Mouse (Mus musculus): ENCODE measurements around the gene Gm28635. TPM values are rescaled to one million over a fixed set of nuclear protein-coding genes. Genes with fewer than 3 reads are reported as not detected.
"Not testable (repeated sequence)": the region's sequence is repeated elsewhere in the genome, so short reads cannot be mapped to it uniquely, and the experiment has no call there.

Gm28635 gene
- polyA plus RNA-seq, 1 experiment from 2014 or later, result not detected

- Histone ChIP-seq H3K27me3 (no peaks in the 10 kb centered on the region), H3K4me1 (peaks cover 18% of the 10 kb centered on the region), H3K4me3 (peak within 1 kb of the TSS; percentile 99), H3K4me2 (peak within 1 kb of the TSS; percentile 62), H3K27ac (peak within 1 kb of the TSS; percentile 73; the same call in 1 of the 2 replicates), H3K9ac (peak within 1 kb of the TSS; percentile 91), H3K9me3 (no peaks in the 10 kb centered on the region), H3K36me3 (peaks cover 31% of the 10 kb centered on the region)
- WGBS, result 13% methylated on average over 8 of the region's 8 CpGs
- ATAC-seq (ENCODE audit: insufficient number of reproducible peaks, insufficient read depth, low FRiP score, low TSS enrichment, low read depth), result no peak
These were observed 1.2 kb upstream of the Gm28635 start, which contains the start of gene Tmx2 for GRCm38 (mm10) chr2:84679016-84679415. Gene Tmx2, minus strand, starts transcription at chr2:84679140.

GRCm38 (mm10) chr2:84677270-84677967 is 422 bp downstream of the Gm28635 start:
- Histone ChIP-seq H3K27ac (no peak overlapping the region), H3K27me3 (no peaks in the 10 kb centered on the region), H3K9ac (peak overlapping the region; percentile 71), H3K4me2 (peak overlapping the region; percentile 78), H3K4me1 (peaks cover 18% of the 10 kb centered on the region), H3K4me3 (peak overlapping the region; percentile 99), H3K9me3 (no peaks in the 10 kb centered on the region), H3K36me3 (peaks cover 39% of the 10 kb centered on the region)
- no peak; the same call in 1 of the 2 replicates for ATAC-seq (ENCODE audit: insufficient number of reproducible peaks, insufficient read depth, low FRiP score, low TSS enrichment, low read depth)
- 12% methylated on average over 22 of the region's 22 CpGs for WGBS

- Histone ChIP-seq H3K36me3 (peaks cover 47% of the 10 kb centered on the region), H3K4me2 (peak overlapping the region; percentile 71), H3K4me1 (peaks cover 18% of the 10 kb centered on the region)
- not testable (repeated sequence) for H3K27ac ChIP-seq; H3K9ac ChIP-seq; H3K9me3 ChIP-seq; H3K4me3 ChIP-seq; ATAC-seq (ENCODE audit: insufficient number of reproducible peaks, insufficient read depth, low FRiP score, low TSS enrichment, low read depth); H3K27me3 ChIP-seq
- 57% methylated on average over 4 of the region's 5 CpGs for WGBS
These were observed 6.3 kb downstream of the Gm28635 start for GRCm38 (mm10) chr2:84671535-84671934.

- H3K4me1 ChIP-seq, result peaks cover 14% of the 10 kb centered on the region
- H3K9me3 ChIP-seq, result no peaks in the 10 kb centered on the region
- H3K27ac ChIP-seq, result peak within 1 kb of the TSS; percentile 95
- no peaks in the 10 kb centered on the region for H3K27me3 ChIP-seq
- H3K4me3 ChIP-seq, result peak within 1 kb of the TSS; percentile 91
- peak; percentile 94 for ATAC-seq (ENCODE audit: insufficient number of reproducible peaks, insufficient read depth, low FRiP score, low TSS enrichment, low read depth)
- under 1% methylated on average over 20 of the region's 20 CpGs for WGBS
- H3K36me3 ChIP-seq, result peaks cover 41% of the 10 kb centered on the region
- peak within 1 kb of the TSS; percentile 96 for H3K9ac ChIP-seq
- H3K4me2 ChIP-seq, result peak within 1 kb of the TSS; percentile 71
These were observed 7.3 kb downstream of the Gm28635 start, which contains the start of gene Selenoh for GRCm38 (mm10) chr2:84670569-84670933. Gene Selenoh, minus strand, starts transcription at chr2:84670770.

- H3K4me2 ChIP-seq, result peak overlapping the region; percentile 71
- peaks cover 37% of the 10 kb centered on the region for H3K36me3 ChIP-seq
These were observed 7.8 kb downstream of the Gm28635 start for GRCm38 (mm10) chr2:84669828-84670568.

GRCm38 (mm10) chr2:84666081-84666480 is 11.8 kb downstream of the Gm28635 start:
- Histone ChIP-seq H3K36me3 (peaks cover 14% of the 10 kb centered on the region), H3K9me3 (no peaks in the 10 kb centered on the region), H3K4me1 (peaks cover 12% of the 10 kb centered on the region), H3K27ac (0 out of 2 replicates have a peak overlapping the region, but pooled peaks have one; percentile 48), H3K4me3 (no peak overlapping the region), H3K9ac (no peak overlapping the region), H3K27me3 (no peaks in the 10 kb centered on the region), H3K4me2 (no peak overlapping the region)
- ATAC-seq (ENCODE audit: insufficient number of reproducible peaks, insufficient read depth, low FRiP score, low TSS enrichment, low read depth), result no peak
- WGBS, result 64% methylated on average over 12 of the region's 12 CpGs

More at GRCm38 (mm10) chr2:84669828-84670568, 7.8 kb downstream of the Gm28635 start:
- H3K9ac ChIP-seq, result peak overlapping the region; percentile 96
- peak overlapping the region; percentile 95 for H3K27ac ChIP-seq
- no peaks in the 10 kb centered on the region for H3K9me3 ChIP-seq
- H3K4me1 ChIP-seq, result peaks cover 14% of the 10 kb centered on the region
- peak; percentile 67 for ATAC-seq (ENCODE audit: insufficient number of reproducible peaks, insufficient read depth, low FRiP score, low TSS enrichment, low read depth)
- H3K4me3 ChIP-seq, result peak overlapping the region; percentile 91
- H3K27me3 ChIP-seq, result no peaks in the 10 kb centered on the region
- 2% methylated on average over 39 of the region's 39 CpGs for WGBS

- 28% methylated on average over 2 of the region's 2 CpGs for WGBS
- no peaks in the 10 kb centered on the region for H3K4me1 ChIP-seq
- no peak for ATAC-seq (ENCODE audit: insufficient number of reproducible peaks, insufficient read depth, low FRiP score, low TSS enrichment, low read depth)
These were observed 15.0 kb downstream of the Gm28635 start for GRCm38 (mm10) chr2:84662866-84663265.

GRCm38 (mm10) chr2:84660253-84660652 is 17.6 kb downstream of the Gm28635 start:
- Histone ChIP-seq H3K4me2 (no peak overlapping the region), H3K27me3 (no peaks in the 10 kb centered on the region), H3K27ac (no peak overlapping the region), H3K9me3 (no peaks in the 10 kb centered on the region), H3K36me3 (no peaks in the 10 kb centered on the region), H3K4me1 (no peaks in the 10 kb centered on the region), H3K9ac (no peak overlapping the region), H3K4me3 (no peak overlapping the region)
- 63% methylated on average over 3 of the region's 3 CpGs for whole genome bisulfite sequencing
- ATAC-seq (ENCODE audit: insufficient number of reproducible peaks, insufficient read depth, low FRiP score, low TSS enrichment, low read depth), result no peak

More at GRCm38 (mm10) chr2:84662866-84663265, 15.0 kb downstream of the Gm28635 start:
- Histone ChIP-seq H3K27me3 (no peaks in the 10 kb centered on the region), H3K9me3 (no peaks in the 10 kb centered on the region), H3K4me2 (no peak overlapping the region), H3K36me3 (no peaks in the 10 kb centered on the region), H3K9ac (no peak overlapping the region), H3K4me3 (no peak overlapping the region), H3K27ac (no peak overlapping the region)

GRCm38 (mm10) chr2:84658806-84659205 is 19.0 kb downstream of the Gm28635 start, which contains the start of gene Btbd18:
Gene Btbd18, plus strand, starts transcription at chr2:84659079.
- ATAC-seq (ENCODE audit: insufficient number of reproducible peaks, insufficient read depth, low FRiP score, low TSS enrichment, low read depth), result no peak

GRCm38 (mm10) chr2:84655864-84656263 is 22.0 kb downstream of the Gm28635 start:
- Histone ChIP-seq H3K27me3 (no peaks in the 10 kb centered on the region), H3K9me3 (no peaks in the 10 kb centered on the region), H3K27ac (no peak overlapping the region), H3K36me3 (no peaks in the 10 kb centered on the region), H3K4me3 (no peak overlapping the region), H3K9ac (no peak overlapping the region), H3K4me2 (no peak overlapping the region), H3K4me1 (no peaks in the 10 kb centered on the region)
- no peak for ATAC-seq (ENCODE audit: insufficient number of reproducible peaks, insufficient read depth, low FRiP score, low TSS enrichment, low read depth)
- WGBS, result 61% methylated on average over 1 of the region's 1 CpGs

More at GRCm38 (mm10) chr2:84658806-84659205, 19.0 kb downstream of the Gm28635 start, which contains the start of gene Btbd18:
- no peak within 1 kb of the TSS for H3K9ac ChIP-seq
- no peak within 1 kb of the TSS for H3K4me3 ChIP-seq
- WGBS, result 93% methylated on average over 32 of the region's 32 CpGs
- no peaks in the 10 kb centered on the region for H3K9me3 ChIP-seq
- H3K36me3 ChIP-seq, result no peaks in the 10 kb centered on the region
- H3K4me1 ChIP-seq, result no peaks in the 10 kb centered on the region
- no peaks in the 10 kb centered on the region for H3K27me3 ChIP-seq
- no peak within 1 kb of the TSS for H3K27ac ChIP-seq
- H3K4me2 ChIP-seq, result no peak within 1 kb of the TSS

- Histone ChIP-seq H3K4me1 (peaks cover 2% of the 10 kb centered on the region), H3K4me3 (no peak overlapping the region), H3K27me3 (no peaks in the 10 kb centered on the region), H3K4me2 (no peak overlapping the region), H3K9me3 (no peaks in the 10 kb centered on the region), H3K9ac (no peak overlapping the region), H3K36me3 (no peaks in the 10 kb centered on the region), H3K27ac (no peak overlapping the region)
- no peak for ATAC-seq (ENCODE audit: insufficient number of reproducible peaks, insufficient read depth, low FRiP score, low TSS enrichment, low read depth)
These were observed 24.5 kb downstream of the Gm28635 start for GRCm38 (mm10) chr2:84653354-84653753.

Data from embryonic facial prominence, embryonic 13.5 days (tissue).